Mouse (Mus musculus) heart, embryonic 15.5 days (tissue): ENCODE results near the gene Myh1. TPM values are rescaled to one million over a fixed set of nuclear protein-coding genes. Genes with fewer than 3 reads are reported as not detected.

ENCODE experiments used
- ATAC-seq: fragments of 200-750 bp; cut with Nextera tagmentation; replicated peaks from 2 replicates; pipeline ENCODE4 v1.8.0; 2017; ENCODE audit warnings: low read depth, moderate TSS enrichment; ENCODE audit not compliant: insufficient number of reproducible peaks, insufficient read depth, low FRiP score
- H3K27ac ChIP-seq: fragments of 300-500 bp; sonication (generic); 2 replicates; pipeline ENCODE4 v1.5.1; 2015; ENCODE audit warnings: mild to moderate bottlenecking, inconsistent platforms
- H3K27me3 ChIP-seq: fragments of 300-500 bp; sonication (generic); 2 replicates; pipeline ENCODE4 v1.6.1; 2015; ENCODE audit warnings: inconsistent platforms
- H3K36me3 ChIP-seq: fragments of 300-500 bp; sonication (generic); 2 replicates; pipeline ENCODE4 v1.6.1; 2015; ENCODE audit warnings: mild to moderate bottlenecking, inconsistent platforms
- H3K4me1 ChIP-seq: fragments of 300-500 bp; sonication (generic); replicated peaks from 2 replicates; pipeline ENCODE4 v1.6.1; 2015; ENCODE audit warnings: inconsistent platforms
- H3K4me2 ChIP-seq: fragments of 300-500 bp; sonication (generic); 2 replicates; pipeline ENCODE4 v1.6.1; 2015; ENCODE audit warnings: inconsistent platforms, mild to moderate bottlenecking, moderate library complexity
- H3K4me3 ChIP-seq: fragments of 300-500 bp; sonication (generic); 2 replicates; pipeline ENCODE4 v1.5.1; 2015; ENCODE audit warnings: mild to moderate bottlenecking, inconsistent platforms
- H3K9ac ChIP-seq: fragments of 300-500 bp; sonication (generic); 2 replicates; pipeline ENCODE4 v1.6.1; 2015; ENCODE audit warnings: mild to moderate bottlenecking, inconsistent platforms
- H3K9me3 ChIP-seq: fragments of 300-500 bp; sonication (generic); replicated peaks from 2 replicates; pipeline ENCODE4 v1.6.1; 2016; ENCODE audit warnings: inconsistent platforms
- WGBS: fragments of 180-500 bp; shearing (Covaris S2); methylation state at CpG from one replicate; pipeline ENCODE4 v1.1.7; 2015; ENCODE audit warnings: mixed read lengths; 5-methylcytosine and 5-hydroxymethylcytosine counted together
- polyA plus RNA-seq: library from polyadenylated mRNA; unstranded; fragments of >200 nt; fragmentation: Nextera tagmentation; extraction: Ambion mirVana; gene quantifications from 2 replicates; pipeline ENCODE4 v1.2.1, GENCODE M21; 2015

Myh1 gene
- polyA plus RNA-seq, 1 experiment from 2014 or later, result 0.09 TPM

GRCm38 (mm10) chr11:67235639-67236358, 35.9 kb downstream of the Myh1 start:
- Histone ChIP-seq H3K36me3 (no peaks in the 10 kb centered on the region), H3K4me3 (no peak overlapping the region), H3K9ac (no peak overlapping the region), H3K9me3 (no peaks in the 10 kb centered on the region), H3K4me2 (no peak overlapping the region), H3K27ac (no peak overlapping the region), H3K4me1 (no peaks in the 10 kb centered on the region), H3K27me3 (no peaks in the 10 kb centered on the region)
- 61% methylated on average over 5 of the region's 5 CpGs for WGBS
- ATAC-seq, result no peak

DNA sequence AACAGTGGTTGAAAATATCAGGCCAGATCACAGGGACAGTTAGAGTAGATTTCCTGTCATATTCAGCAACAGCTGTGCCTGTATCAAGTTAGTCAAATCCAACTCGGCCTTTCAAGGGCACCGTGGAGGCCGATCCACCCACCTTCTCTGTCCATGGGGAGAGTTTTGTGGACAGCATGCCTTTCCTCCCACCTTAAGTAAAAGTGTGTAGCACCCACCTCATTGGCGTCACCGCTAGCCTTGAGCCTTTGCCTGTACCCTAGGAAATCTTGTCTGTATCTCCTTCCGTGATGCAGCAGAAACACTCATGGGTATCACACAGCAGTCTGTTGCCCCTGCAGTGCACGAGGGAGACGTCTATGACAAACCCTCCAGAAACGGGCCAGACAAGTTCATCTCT, 36.9 kb downstream of the Myh1 start:
- H3K27ac ChIP-seq, result no peak overlapping the region
- no peak for ATAC-seq
- no peak overlapping the region for H3K4me3 ChIP-seq
- no peaks in the 10 kb centered on the region for H3K9me3 ChIP-seq
- H3K4me1 ChIP-seq, result no peaks in the 10 kb centered on the region
- WGBS, result 76% methylated on average over 9 of the region's 9 CpGs
- no peaks in the 10 kb centered on the region for H3K36me3 ChIP-seq
- no peak overlapping the region for H3K4me2 ChIP-seq
- no peak overlapping the region for H3K9ac ChIP-seq
- H3K27me3 ChIP-seq, result no peaks in the 10 kb centered on the region

- H3K4me3 ChIP-seq, result no peak within 1 kb of the TSS
- no peaks in the 10 kb centered on the region for H3K9me3 ChIP-seq
- no peak within 1 kb of the TSS for H3K27ac ChIP-seq
- H3K9ac ChIP-seq, result no peak within 1 kb of the TSS
- no peaks in the 10 kb centered on the region for H3K36me3 ChIP-seq
- WGBS, result 78% methylated on average over 5 of the region's 5 CpGs
- H3K4me2 ChIP-seq, result no peak within 1 kb of the TSS
- no peak for ATAC-seq
- no peaks in the 10 kb centered on the region for H3K27me3 ChIP-seq
- no peaks in the 10 kb centered on the region for H3K4me1 ChIP-seq
Observed at GRCm38 (mm10) chr11:67237481-67238079, 37.7 kb downstream of the Myh1 start, which contains the start of gene Myh4. Gene Myh4, plus strand, starts transcription at chr11:67238029.

- Histone ChIP-seq H3K9me3 (no peaks in the 10 kb centered on the region), H3K27ac (no peak overlapping the region), H3K9ac (no peak overlapping the region), H3K4me1 (no peaks in the 10 kb centered on the region), H3K36me3 (no peaks in the 10 kb centered on the region), H3K27me3 (no peaks in the 10 kb centered on the region), H3K4me3 (no peak overlapping the region), H3K4me2 (no peak overlapping the region)
- no peak for ATAC-seq
- 72% methylated on average over 6 of the region's 6 CpGs for WGBS
Observed at GRCm38 (mm10) chr11:67241051-67241450, 41.2 kb downstream of the Myh1 start.

DNA sequence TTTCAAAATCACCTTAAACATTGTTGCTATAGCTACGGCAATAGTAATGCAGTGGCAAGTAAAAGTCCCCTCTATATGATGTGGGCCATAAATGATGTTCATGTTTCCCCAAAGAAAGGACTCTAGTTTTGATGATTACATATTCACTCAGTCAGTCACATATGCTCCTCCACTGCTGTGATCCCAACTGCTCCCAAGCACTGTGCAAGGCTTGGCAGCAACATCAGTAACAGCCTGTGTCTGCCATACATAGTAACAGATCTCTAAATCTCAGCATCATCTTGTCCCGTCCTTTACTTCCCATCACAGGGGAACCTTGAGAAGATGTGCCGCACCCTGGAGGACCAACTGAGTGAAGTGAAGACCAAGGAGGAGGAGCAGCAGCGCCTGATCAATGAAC, 53.8 kb downstream of the Myh1 start:
- Histone ChIP-seq H3K36me3 (no peaks in the 10 kb centered on the region), H3K4me2 (no peak overlapping the region), H3K9me3 (no peaks in the 10 kb centered on the region), H3K27ac (no peak overlapping the region), H3K4me1 (no peaks in the 10 kb centered on the region), H3K4me3 (no peak overlapping the region), H3K27me3 (no peaks in the 10 kb centered on the region), H3K9ac (no peak overlapping the region)
- no peak for ATAC-seq
- 85% methylated on average over 4 of the region's 4 CpGs for WGBS

DNA sequence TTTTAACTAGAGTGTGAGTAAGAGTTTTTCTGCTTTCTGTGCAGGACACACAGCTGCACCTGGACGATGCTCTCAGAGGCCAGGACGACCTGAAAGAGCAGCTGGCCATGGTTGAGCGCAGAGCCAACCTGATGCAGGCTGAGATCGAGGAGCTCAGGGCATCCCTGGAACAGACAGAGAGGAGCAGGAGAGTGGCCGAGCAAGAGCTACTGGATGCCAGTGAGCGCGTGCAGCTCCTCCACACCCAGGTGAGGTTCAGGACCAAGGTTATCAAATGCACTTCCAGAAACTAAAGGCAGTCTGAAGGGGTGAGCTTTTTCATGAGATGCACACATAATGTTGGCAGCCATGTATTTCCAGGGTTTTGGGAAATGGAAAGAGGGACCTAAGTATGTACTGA, 57.2 kb downstream of the Myh1 start:
- no peak for ATAC-seq
- Histone ChIP-seq H3K36me3 (no peaks in the 10 kb centered on the region), H3K27me3 (no peaks in the 10 kb centered on the region), H3K9me3 (no peaks in the 10 kb centered on the region), H3K27ac (no peak overlapping the region), H3K9ac (no peak overlapping the region), H3K4me1 (no peaks in the 10 kb centered on the region), H3K4me3 (no peak overlapping the region), H3K4me2 (no peak overlapping the region)
- 83% methylated on average over 7 of the region's 7 CpGs for WGBS

- Histone ChIP-seq H3K36me3 (no peaks in the 10 kb centered on the region), H3K9ac (no peak overlapping the region), H3K4me3 (no peak overlapping the region), H3K9me3 (no peaks in the 10 kb centered on the region), H3K27me3 (no peaks in the 10 kb centered on the region), H3K27ac (no peak overlapping the region), H3K4me1 (no peaks in the 10 kb centered on the region), H3K4me2 (no peak overlapping the region)
- no peak for ATAC-seq
- WGBS, result 71% methylated on average over 6 of the region's 6 CpGs
Observed at GRCm38 (mm10) chr11:67260956-67261355, 61.1 kb downstream of the Myh1 start.

Other genes with a start within 250 kb of the Myh1 start
- gene Tmem238l, start 243.4 kb upstream of the Myh1 start, polyA plus RNA-seq, result 0.15 TPM in 1 of 2 replicates, not detected in the other
- gene Tmem220, start 174.9 kb upstream of the Myh1 start, polyA plus RNA-seq, result 1.2 and 1.6 TPM in 2 replicates
- 16.4 and 18.9 TPM in 2 replicates for gene Adprm, start 147.5 kb upstream of the Myh1 start, polyA plus RNA-seq
- 17.5 and 19.2 TPM in 2 replicates for gene Sco1, start 147.4 kb upstream of the Myh1 start, polyA plus RNA-seq
- gene Myh3, start 121.8 kb upstream of the Myh1 start, polyA plus RNA-seq, result 0.74 and 1.5 TPM in 2 replicates
- 0.03 TPM in 2 replicates for gene Myh2, start 29.0 kb upstream of the Myh1 start, polyA plus RNA-seq
- not detected in 2 replicates for gene Myh4, start 38.0 kb downstream of the Myh1 start, polyA plus RNA-seq
- 1.9 and 2.6 TPM in 2 replicates for gene Myh8, start 77.1 kb downstream of the Myh1 start, polyA plus RNA-seq
- 0.25 and 0.81 TPM in 2 replicates for gene Myh13, start 121.6 kb downstream of the Myh1 start, polyA plus RNA-seq